Mouse (Mus musculus): ENCODE measurements around the gene Olfr1477.

- TF ChIP-seq MAFK (IDR thresholded peaks at IDR 0.05; ENCODE audit: insufficient replicate concordance, low read length): no peak
- no peak for TF ChIP-seq UBTF (IDR thresholded peaks at IDR 0.05; ENCODE audit: low read depth, low read length)
- no peak for TF ChIP-seq MEF2A (IDR thresholded peaks at IDR 0.05; ENCODE audit: borderline replicate concordance, low read depth, low read length)
- no peak for TF ChIP-seq CTCF (conservative IDR thresholded peaks at IDR 0.05 in 1 of 2, IDR thresholded peaks at IDR 0.05 in 1 of 2; ENCODE audit: low read depth in 2 of 2, low read length in 2 of 2)
- no peak for TF ChIP-seq ETS1 (conservative IDR thresholded peaks at IDR 0.05; ENCODE audit: low read depth, low read length)
- no peak for TF ChIP-seq E2F4 (IDR thresholded peaks at IDR 0.05; ENCODE audit: insufficient replicate concordance, low read depth, low read length)
- TF ChIP-seq MAX (IDR thresholded peaks at IDR 0.05; ENCODE audit: low read length): no peak
- no peak for TF ChIP-seq POLR2A (IDR thresholded peaks at IDR 0.05; ENCODE audit: low read depth, low read length)
Observed at GRCm38 (mm10) chr19:13480096-13480495, 20.2 kb upstream of the Olfr1477 start, which contains the start of gene Olfr1475.

Data from CH12.LX (cell line).